Mouse (Mus musculus) lung, embryonic 16.5 days (tissue): ENCODE measurements at regions not wholly inside any gene's neighbourhood (a gene's known extent, or its start where the extent isn't known, plus 50 kb on each side); places are given as distances from the start of the nearest gene placed in this dataset.

Source experiments
- ATAC-seq: fragments of 200-750 bp; cut with Nextera tagmentation; 2 replicates; pipeline ENCODE4 v1.8.0; 2017; ENCODE audit warnings: low read depth, mild to moderate bottlenecking, moderate library complexity
- H3K27ac ChIP-seq: fragments of 300-500 bp; sonication (generic); 2 replicates; pipeline ENCODE4 v1.5.1; 2014; ENCODE audit warnings: mild to moderate bottlenecking, control low read depth, low read length
- H3K27me3 ChIP-seq: fragments of 300-500 bp; sonication (generic); 2 replicates; pipeline ENCODE4 v1.6.1; 2014; ENCODE audit warnings: low read depth, low read length, mixed read lengths; ENCODE audit not compliant: control insufficient read depth, insufficient read depth
- H3K36me3 ChIP-seq: fragments of 300-500 bp; sonication (generic); 2 replicates; pipeline ENCODE4 v1.6.1; 2014; ENCODE audit warnings: low read length; ENCODE audit not compliant: control insufficient read depth, insufficient read depth
- H3K4me1 ChIP-seq: fragments of 300-500 bp; sonication (generic); replicated peaks from 2 replicates; pipeline ENCODE4 v1.6.1; 2014; ENCODE audit warnings: low read length, mixed read lengths; ENCODE audit not compliant: control insufficient read depth, insufficient read depth
- H3K4me2 ChIP-seq: fragments of 300-500 bp; sonication (generic); 2 replicates; pipeline ENCODE4 v1.6.1; 2014; ENCODE audit warnings: low read depth, low read length, control low read depth
- H3K4me3 ChIP-seq: fragments of 300-500 bp; sonication (generic); 2 replicates; pipeline ENCODE4 v1.5.1; 2014; ENCODE audit warnings: mild to moderate bottlenecking, low read length, control low read depth
- H3K9ac ChIP-seq: fragments of 300-500 bp; sonication (generic); 2 replicates; pipeline ENCODE4 v1.6.1; 2014; ENCODE audit warnings: low read length, control low read depth
- H3K9me3 ChIP-seq: fragments of 300-500 bp; sonication (generic); 2 replicates; pipeline ENCODE4 v1.6.1; 2016; ENCODE audit warnings: low read length; ENCODE audit not compliant: control insufficient read depth
- WGBS: fragments of 180-500 bp; shearing (Covaris S2); extraction: QIAGEN DNeasy Blood & Tissue Kit; methylation state at CpG from one replicate; pipeline ENCODE4 v1.1.7; 2014; 5-methylcytosine and 5-hydroxymethylcytosine counted together

DNA sequence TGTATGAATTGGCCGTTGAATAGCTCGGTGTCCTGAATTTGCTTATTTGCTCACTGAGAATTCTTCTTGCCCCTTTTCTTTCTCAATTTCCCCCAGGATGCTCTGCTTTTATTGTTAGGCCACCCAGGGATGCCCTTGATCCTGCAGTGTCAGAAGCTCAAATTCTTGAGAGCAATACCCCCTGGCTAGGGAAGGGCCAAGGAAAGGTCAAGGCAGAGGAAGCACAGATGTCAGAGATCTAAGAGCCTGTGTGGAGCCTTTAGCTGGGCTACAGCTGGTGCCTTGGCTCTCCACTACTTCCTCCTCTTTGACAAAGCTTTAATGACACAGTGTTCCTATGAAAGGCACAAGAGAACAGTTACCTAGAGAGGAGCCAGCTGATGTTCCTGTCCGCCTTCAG lies 141.2 kb downstream of the Tmsb4x start:
- WGBS: 80% methylated on average over 3 of the region's 3 CpGs
- no peak for ATAC-seq
- no peaks in the 10 kb centered on the region for H3K36me3 ChIP-seq

GRCm38 (mm10) chrX:167063881-167064280 lies 145.2 kb downstream of the Tmsb4x start:
- no peak overlapping the region for H3K27ac ChIP-seq
- WGBS: 45% methylated on average over 4 of the region's 4 CpGs
- H3K9me3 ChIP-seq: no peaks in the 10 kb centered on the region
- H3K4me2 ChIP-seq: no peak overlapping the region
- H3K27me3 ChIP-seq: no peaks in the 10 kb centered on the region; the same call in none of the 2 replicates
- ATAC-seq: no peak
- H3K36me3 ChIP-seq: no peaks in the 10 kb centered on the region
- no peaks in the 10 kb centered on the region for H3K4me1 ChIP-seq
- no peak overlapping the region for H3K4me3 ChIP-seq
- no peak overlapping the region for H3K9ac ChIP-seq

More for the DNA sequence above, 141.2 kb downstream of the Tmsb4x start:
- no peaks in the 10 kb centered on the region for H3K4me1 ChIP-seq
- H3K9me3 ChIP-seq: no peaks in the 10 kb centered on the region
- no peak overlapping the region for H3K9ac ChIP-seq
- H3K27me3 ChIP-seq: no peaks in the 10 kb centered on the region; the same call in none of the 2 replicates
- no peak overlapping the region for H3K4me3 ChIP-seq
- H3K4me2 ChIP-seq: no peak overlapping the region
- H3K27ac ChIP-seq: no peak overlapping the region

- Histone ChIP-seq H3K27ac (no peak overlapping the region), H3K4me2 (no peak overlapping the region), H3K4me3 (no peak overlapping the region), H3K4me1 (no peaks in the 10 kb centered on the region), H3K27me3 (0 out of 2 replicates have a peak, but pooled peaks cover 2% of the 10 kb centered on the region), H3K9me3 (no peaks in the 10 kb centered on the region), H3K9ac (no peak overlapping the region), H3K36me3 (no peaks in the 10 kb centered on the region)
- 73% methylated on average over 10 of the region's 10 CpGs for WGBS
- no peak for ATAC-seq
Observed at GRCm38 (mm10) chrX:167052456-167052855, 156.7 kb downstream of the Tmsb4x start.

GRCm38 (mm10) chrX:167050066-167050465 lies 159.0 kb downstream of the Tmsb4x start:
- H3K27ac ChIP-seq: peak overlapping the region; percentile 55
- no peak overlapping the region for H3K4me2 ChIP-seq
- peak; percentile 56; the same call in 1 of the 2 replicates for ATAC-seq
- H3K27me3 ChIP-seq: 0 out of 2 replicates have a peak, but pooled peaks cover 2% of the 10 kb centered on the region
- H3K9me3 ChIP-seq: no peaks in the 10 kb centered on the region
- H3K36me3 ChIP-seq: no peaks in the 10 kb centered on the region
- H3K4me1 ChIP-seq: no peaks in the 10 kb centered on the region
- no peak overlapping the region for H3K4me3 ChIP-seq
- no peak overlapping the region for H3K9ac ChIP-seq
- 55% methylated on average over 4 of the region's 4 CpGs for WGBS

DNA sequence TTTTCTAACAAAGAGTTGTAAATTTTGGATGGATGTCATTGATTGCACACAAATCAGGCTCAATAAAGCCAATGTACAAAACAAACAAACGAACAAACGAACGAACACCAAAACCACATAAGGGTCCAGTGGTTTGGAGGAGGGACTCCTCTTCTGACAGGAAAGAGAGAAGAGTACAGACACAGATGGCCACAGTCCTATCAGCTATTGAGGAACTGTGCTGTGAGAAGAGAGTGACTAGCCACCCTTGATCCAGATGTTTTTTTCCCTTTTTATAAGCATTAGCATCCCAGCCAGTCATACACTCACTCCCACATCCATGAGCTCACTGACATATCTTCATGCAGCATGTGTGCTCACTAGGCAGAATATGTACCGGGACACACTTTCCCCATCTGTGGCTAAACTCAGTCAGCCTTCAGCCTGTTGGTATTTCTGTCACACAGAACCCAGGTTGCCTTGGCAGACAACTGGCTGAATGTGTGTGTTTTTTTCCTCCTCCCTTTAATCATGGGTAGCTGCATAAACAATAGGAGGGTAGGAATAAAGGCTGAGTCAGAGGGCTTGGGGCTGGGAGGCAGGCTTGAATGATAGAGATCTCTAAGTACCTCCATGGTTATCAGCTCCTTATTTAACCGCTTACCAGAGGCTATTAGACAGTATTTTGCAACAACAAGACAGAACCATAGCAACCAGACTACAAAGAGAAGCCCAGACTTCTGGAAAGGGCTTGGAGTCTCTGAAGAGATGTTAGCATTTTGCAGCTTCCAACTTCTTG lies 159.7 kb downstream of the Tmsb4x start:
- WGBS: 62% methylated on average over 5 of the region's 5 CpGs
- no peaks in the 10 kb centered on the region for H3K36me3 ChIP-seq
- no peak overlapping the region for H3K4me3 ChIP-seq
- H3K9ac ChIP-seq: no peak overlapping the region
- peak overlapping the region; percentile 55 for H3K27ac ChIP-seq
- no peak overlapping the region for H3K4me2 ChIP-seq
- no peaks in the 10 kb centered on the region for H3K9me3 ChIP-seq
- ATAC-seq: peak; percentile 38; the same call in 1 of the 2 replicates
- 0 out of 2 replicates have a peak, but pooled peaks cover 2% of the 10 kb centered on the region for H3K27me3 ChIP-seq
- H3K4me1 ChIP-seq: no peaks in the 10 kb centered on the region

- Histone ChIP-seq H3K27me3 (no peaks in the 10 kb centered on the region), H3K27ac (no peak overlapping the region), H3K9me3 (no peaks in the 10 kb centered on the region), H3K4me2 (no peak overlapping the region), H3K4me1 (no peaks in the 10 kb centered on the region), H3K36me3 (no peaks in the 10 kb centered on the region), H3K9ac (no peak overlapping the region), H3K4me3 (no peak overlapping the region)
- no peak for ATAC-seq
Observed at GRCm38 (mm10) chrX:167037971-167038370, 171.1 kb downstream of the Tmsb4x start.

DNA sequence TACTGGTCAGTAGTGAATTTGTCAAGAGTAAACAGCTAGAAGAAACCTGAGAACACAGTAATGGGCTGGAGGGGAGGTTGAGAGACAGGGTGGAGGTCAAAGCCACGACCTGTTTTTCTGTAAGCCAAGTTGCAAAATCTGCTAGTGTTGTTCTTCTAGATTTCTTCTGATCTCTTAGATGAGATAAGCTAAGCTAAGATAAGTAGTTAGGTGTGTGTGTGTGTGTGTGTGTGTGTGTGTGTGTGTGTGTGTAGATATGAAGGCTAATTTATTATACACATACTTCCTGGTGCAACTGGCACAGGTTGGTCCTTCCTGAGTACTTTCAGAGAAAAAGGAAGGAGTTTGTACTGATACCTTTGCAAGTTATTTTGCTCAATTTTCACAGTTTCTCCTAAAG lies 172.8 kb downstream of the Tmsb4x start:
- Histone ChIP-seq H3K4me2 (no peak overlapping the region), H3K36me3 (no peaks in the 10 kb centered on the region), H3K9me3 (no peaks in the 10 kb centered on the region), H3K9ac (no peak overlapping the region), H3K27me3 (no peaks in the 10 kb centered on the region), H3K4me1 (no peaks in the 10 kb centered on the region), H3K27ac (no peak overlapping the region), H3K4me3 (no peak overlapping the region)
- WGBS: 35% methylated on average over 1 of the region's 1 CpGs
- no peak for ATAC-seq

- Histone ChIP-seq H3K4me1 (no peaks in the 10 kb centered on the region), H3K4me2 (no peak overlapping the region), H3K4me3 (no peak overlapping the region), H3K36me3 (no peaks in the 10 kb centered on the region), H3K27me3 (no peaks in the 10 kb centered on the region), H3K9ac (no peak overlapping the region), H3K27ac (no peak overlapping the region), H3K9me3 (no peaks in the 10 kb centered on the region)
- ATAC-seq: no peak
Observed at GRCm38 (mm10) chrX:167035639-167036038, 173.5 kb downstream of the Tmsb4x start.

- no peak for ATAC-seq
- no peak overlapping the region for H3K4me3 ChIP-seq
- WGBS: 64% methylated on average over 2 of the region's 2 CpGs
- H3K27me3 ChIP-seq: no peaks in the 10 kb centered on the region
- H3K27ac ChIP-seq: peak overlapping the region; percentile 74
- no peaks in the 10 kb centered on the region for H3K4me1 ChIP-seq
- H3K9me3 ChIP-seq: no peaks in the 10 kb centered on the region
- no peak overlapping the region for H3K9ac ChIP-seq
- no peaks in the 10 kb centered on the region for H3K36me3 ChIP-seq
- H3K4me2 ChIP-seq: no peak overlapping the region
Observed at GRCm38 (mm10) chrX:167033091-167033490, 176.0 kb downstream of the Tmsb4x start.
